Mouse (Mus musculus) liver, embryonic 18 days (tissue): Measurements from ENCODE around the gene Tmem167b. TPM values are rescaled to one million over a fixed set of nuclear protein-coding genes. Genes with fewer than 3 reads are reported as not detected.

Source experiments
- polyA plus RNA-seq: library from polyadenylated mRNA; depleted of rRNA; stranded (reverse); fragments of >200 nt; gene quantifications from 2 replicates; pipeline ENCODE4 v1.2.3, GENCODE M21; 2012; rRNA removed

Gene Tmem167b
- 3.7 and 3.9 TPM in 2 replicates for polyA plus RNA-seq

DNA sequence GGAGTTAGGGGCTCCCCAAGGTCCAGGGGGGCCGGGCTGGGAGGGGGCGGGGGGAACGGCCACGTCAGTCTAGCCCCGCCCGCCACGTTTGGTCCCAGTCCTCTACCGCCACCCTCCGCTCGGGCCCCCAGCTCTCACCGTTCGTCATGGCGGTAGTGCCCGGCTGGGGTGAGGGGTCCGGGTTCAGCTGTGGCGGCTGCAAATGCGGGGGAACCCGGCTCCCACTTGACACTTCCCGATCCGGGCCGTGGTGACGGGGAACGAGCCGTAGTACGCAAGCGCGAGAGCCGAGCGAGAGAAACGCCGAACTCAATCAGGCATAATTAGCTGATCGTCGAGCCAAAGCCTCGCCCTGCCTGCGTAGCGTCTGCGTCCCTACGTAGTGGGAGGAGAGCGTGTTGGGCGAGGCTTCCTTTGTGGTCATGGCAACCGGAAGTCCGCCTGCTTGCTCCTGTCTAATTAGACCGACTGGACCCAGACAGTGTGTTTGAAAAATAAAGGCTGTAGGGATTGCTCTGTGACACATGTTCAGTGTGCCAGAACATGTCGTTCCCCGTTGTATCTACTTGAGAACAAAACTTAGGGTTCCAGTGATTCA is at the start of gene Tmem167b:
Tmem167b (minus strand) TSS at position 334 of the 598 bp plus-strand sequence.

DNA sequence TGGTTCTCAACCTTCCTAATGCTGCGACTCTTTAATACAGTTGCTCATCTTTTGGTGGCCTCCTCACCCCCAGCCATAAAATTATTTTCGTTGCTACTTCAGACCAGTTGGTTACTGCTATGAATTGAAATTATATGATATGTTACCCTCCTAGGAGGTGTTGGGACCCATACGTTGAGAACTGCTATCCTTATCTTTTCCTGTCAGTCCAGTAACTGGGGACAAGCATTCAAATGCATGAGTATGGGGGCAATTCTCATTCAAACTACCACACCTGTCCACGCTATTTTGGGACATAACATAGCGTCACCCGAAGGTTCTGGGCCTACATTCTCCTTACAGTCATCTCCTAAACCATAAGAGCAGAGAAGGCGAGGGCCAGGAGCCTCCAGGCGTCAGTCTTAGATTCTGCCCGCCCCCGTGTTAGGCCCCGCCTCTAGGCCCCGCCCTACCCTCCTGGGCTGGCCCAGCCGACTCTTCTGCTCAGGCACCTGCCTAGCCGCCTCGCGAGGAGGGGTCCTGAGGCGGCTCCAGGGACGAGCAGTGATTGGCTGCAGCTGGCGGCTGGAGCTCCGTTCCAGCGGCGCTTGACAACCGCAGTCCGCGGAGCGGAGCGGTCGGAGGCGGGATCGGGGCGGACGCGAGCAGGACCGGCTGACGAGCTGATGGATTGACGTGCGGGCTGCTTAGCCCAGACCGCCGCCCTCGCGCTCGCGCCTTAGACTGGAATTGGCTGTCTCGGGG is 28.7 kb upstream of the Tmem167b start, which contains the start of gene Wdr47:
Wdr47 (plus strand) TSS at position 494 of the 744 bp plus-strand sequence.

DNA sequence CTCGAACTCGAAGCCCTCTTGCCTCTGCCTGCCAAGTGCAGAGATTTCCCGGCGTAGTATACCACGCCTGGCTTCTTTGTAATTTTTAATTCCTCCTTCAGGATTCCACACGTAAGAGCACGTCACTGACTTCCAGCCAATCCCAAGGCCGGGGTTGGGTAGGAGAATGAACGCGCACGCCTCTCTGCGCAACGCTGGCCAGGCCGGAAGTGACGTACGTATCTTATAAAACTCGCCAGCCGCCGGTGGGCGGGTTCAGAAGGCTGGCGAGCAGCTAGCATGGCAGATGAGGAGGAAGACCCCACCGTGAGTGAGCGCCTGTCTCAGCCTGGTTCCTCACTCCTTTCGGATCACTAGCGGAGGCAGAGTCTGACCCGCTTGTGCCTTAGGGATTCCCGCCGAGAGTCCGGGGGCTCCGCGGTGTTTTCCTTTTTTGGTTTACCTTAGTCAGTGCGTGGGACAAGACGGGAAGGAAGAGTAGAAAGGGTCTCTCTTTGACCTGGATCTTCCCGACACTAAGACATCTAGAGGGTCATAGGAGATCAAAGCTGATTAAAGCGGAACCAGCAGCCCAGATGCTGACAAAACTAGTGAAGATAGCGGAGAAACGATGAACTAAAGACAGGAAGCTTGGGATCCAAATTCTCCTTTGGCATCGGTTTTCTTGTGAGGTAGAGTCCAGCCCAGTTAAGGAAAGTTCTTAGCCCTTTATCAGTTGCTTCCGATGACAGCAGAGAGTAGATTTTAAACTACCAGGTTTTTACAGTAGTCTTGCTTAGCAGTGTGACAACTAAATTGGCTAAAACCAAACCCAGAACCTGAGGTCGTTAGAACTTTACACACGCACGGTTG is 9.4 kb upstream of the Tmem167b start, which contains the start of gene Taf13:
Taf13 (plus strand) TSS at position 256 of the 852 bp plus-strand sequence.

DNA sequence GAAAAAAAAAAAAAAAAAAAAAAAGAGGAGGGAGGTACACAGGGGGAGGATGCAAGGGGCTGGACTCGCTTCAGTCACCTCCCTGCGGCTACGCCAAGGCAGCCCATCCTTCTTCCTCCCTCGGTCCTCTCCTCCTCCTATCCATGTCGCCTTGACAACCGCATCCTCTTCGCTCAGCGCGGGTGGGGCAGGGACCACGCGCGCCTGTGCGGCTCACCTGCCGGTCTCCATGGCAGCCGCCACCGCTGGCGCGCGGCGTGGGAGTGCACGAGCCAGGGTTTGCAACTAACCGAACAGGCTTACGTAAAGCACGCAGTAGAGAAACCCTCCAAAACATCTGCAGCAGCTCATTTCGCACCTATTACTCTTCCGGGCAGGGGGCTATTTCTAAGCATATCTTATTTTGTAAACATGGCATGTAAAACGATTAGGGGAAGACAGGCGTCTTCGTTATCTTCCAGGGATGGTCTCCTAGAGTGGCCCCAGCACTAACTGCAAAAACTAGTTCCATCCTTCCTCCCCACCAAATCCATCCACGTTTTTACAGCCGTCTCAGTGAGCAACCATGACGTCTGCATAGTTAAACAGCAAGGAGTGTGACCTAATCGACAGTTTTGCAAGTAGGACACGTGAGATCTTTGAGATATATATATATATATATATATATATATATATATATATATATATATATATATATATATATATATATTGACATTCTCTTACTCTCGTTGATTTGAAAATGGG is 25.6 kb downstream of the Tmem167b start, which contains the start of gene 5330417C22Rik:
5330417C22Rik (minus strand) TSS at position 20 of the 744 bp plus-strand sequence.

DNA sequence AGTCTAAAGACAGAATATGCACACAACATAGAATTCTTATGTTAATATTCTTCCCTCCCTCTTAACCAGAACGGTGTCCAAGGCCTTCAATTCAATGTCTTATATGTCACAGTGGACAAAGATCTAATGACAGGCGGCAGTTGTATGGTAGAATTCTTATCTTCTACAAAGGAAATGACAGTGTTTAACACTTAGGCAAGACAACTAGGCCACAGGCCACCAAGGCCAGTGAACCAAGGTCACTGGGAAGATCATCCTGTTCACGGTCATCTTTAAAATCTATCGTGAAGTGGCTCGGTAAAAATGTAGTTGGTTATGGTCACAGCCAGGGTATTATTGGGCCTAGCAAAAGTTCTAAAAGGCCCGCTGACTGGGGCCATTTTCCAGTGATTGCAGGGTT is 28.3 kb downstream of the Tmem167b start, which contains the start of gene 1700013F07Rik:
1700013F07Rik (plus strand) TSS at position 200 of the 400 bp plus-strand sequence.

Other genes starting within 250 kb of the Tmem167b start
- gene Mybphl, start 197.6 kb downstream of the Tmem167b start, polyA plus RNA-seq, result 1.0 and 2.0 TPM in 2 replicates
- 13.2 and 14.0 TPM in 2 replicates for gene Psrc1, start 178.6 kb downstream of the Tmem167b start, polyA plus RNA-seq
- 0.30 and 0.39 TPM in 2 replicates for gene Celsr2, start 146.9 kb downstream of the Tmem167b start, polyA plus RNA-seq
- gene Sars, start 117.3 kb downstream of the Tmem167b start, polyA plus RNA-seq, result 30.3 and 33.2 TPM in 2 replicates
- not detected in 2 replicates for gene 1700013F07Rik, start 28.3 kb downstream of the Tmem167b start, polyA plus RNA-seq
- 0.37 and 0.68 TPM in 2 replicates for gene 5330417C22Rik, start 25.9 kb downstream of the Tmem167b start, polyA plus RNA-seq
- 6.2 and 6.7 TPM in 2 replicates for gene Taf13, start 9.2 kb upstream of the Tmem167b start, polyA plus RNA-seq
- gene Wdr47, start 28.8 kb upstream of the Tmem167b start, polyA plus RNA-seq, result 1.3 and 1.4 TPM in 2 replicates
- gene Clcc1, start 91.4 kb upstream of the Tmem167b start, polyA plus RNA-seq, result 25.4 and 27.2 TPM in 2 replicates
- gene Gpsm2, start 159.8 kb upstream of the Tmem167b start, polyA plus RNA-seq, result 9.9 and 11.7 TPM in 2 replicates
- gene Aknad1, start 177.2 kb upstream of the Tmem167b start, polyA plus RNA-seq, result 0.29 and 0.32 TPM in 2 replicates